Mouse (Mus musculus) lung, adult 2 months (tissue): ENCODE measurements around the gene Agl.

Source experiments
- CTCF ChIP-seq: fragments of 200-500 bp; IDR thresholded peaks from 2 replicates; pipeline ENCODE4 v1.5.1; 2011; ENCODE audit warnings: mild to moderate bottlenecking, low read length, control low read depth; ENCODE audit not compliant: insufficient read depth
- POLR2A ChIP-seq: fragments of 200-500 bp; IDR thresholded peaks from 2 replicates; pipeline ENCODE4 v1.6.1; 2011; ENCODE audit warnings: low read depth, mild to moderate bottlenecking, control low read depth, low read length, borderline replicate concordance; ENCODE audit errors: extremely low read depth

GRCm38 (mm10) chr3:116846084-116846483, 38.1 kb upstream of the Agl start:
- no peak for TF ChIP-seq CTCF
- TF ChIP-seq POLR2A: no peak
